Mouse (Mus musculus): ENCODE measurements around the gene Msi2.

Msi2 gene

DNA sequence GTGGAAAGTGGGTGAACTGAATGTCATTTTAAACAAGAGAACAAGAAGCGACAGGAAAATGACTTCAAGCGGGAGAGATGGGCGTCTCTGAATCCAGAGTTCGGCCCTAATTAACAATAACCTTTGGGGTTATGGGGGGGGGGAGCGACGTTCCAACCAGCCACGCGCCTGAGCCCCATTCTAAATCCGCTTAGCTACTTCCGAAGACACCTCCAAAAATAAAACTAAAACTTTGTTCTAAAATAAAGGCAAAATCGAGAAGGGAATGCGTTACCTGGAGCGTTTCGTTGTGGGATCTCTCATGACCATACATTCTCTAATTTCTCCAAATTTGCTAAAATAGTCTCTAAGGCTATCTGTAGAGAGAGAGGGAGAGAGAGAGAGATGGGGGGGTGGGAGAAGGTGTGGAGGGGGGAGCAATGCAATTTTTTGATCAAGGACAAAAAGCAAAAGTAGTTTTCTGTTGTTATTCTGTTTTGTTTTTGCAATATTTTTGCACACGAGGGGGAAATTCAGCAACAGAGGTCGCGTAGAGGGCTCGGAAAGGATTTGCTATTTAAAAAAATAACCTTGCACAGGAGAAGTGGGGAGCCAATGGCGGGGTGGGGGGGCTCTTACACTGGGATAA lies 1.2 kb downstream of the Msi2 start:
- H3K27me3 ChIP-seq (ENCODE audit: insufficient read depth, low read length) = no peaks in the 10 kb centered on the region
- TF ChIP-seq NANOG (IDR thresholded peaks at IDR 0.05; ENCODE audit: borderline replicate concordance, low read length) = no peak
- no peak for TF ChIP-seq POU5F1 (IDR thresholded peaks at IDR 0.05; ENCODE audit: borderline replicate concordance, low read length)
- no peak for TF ChIP-seq CTCF (conservative IDR thresholded peaks at IDR 0.05; ENCODE audit: low read length)
- H3K4me1 ChIP-seq (replicated peaks; ENCODE audit: low read depth, low read length) = peaks cover 77% of the 10 kb centered on the region
- peaks cover 28% of the 10 kb centered on the region for H3K36me3 ChIP-seq (ENCODE audit: insufficient read depth, low read length)
- peak overlapping the region; percentile 88 for H3K4me3 ChIP-seq (replicated peaks; ENCODE audit: low read length)
- no peaks in the 10 kb centered on the region for H3K9me3 ChIP-seq (ENCODE audit: low read length)

DNA sequence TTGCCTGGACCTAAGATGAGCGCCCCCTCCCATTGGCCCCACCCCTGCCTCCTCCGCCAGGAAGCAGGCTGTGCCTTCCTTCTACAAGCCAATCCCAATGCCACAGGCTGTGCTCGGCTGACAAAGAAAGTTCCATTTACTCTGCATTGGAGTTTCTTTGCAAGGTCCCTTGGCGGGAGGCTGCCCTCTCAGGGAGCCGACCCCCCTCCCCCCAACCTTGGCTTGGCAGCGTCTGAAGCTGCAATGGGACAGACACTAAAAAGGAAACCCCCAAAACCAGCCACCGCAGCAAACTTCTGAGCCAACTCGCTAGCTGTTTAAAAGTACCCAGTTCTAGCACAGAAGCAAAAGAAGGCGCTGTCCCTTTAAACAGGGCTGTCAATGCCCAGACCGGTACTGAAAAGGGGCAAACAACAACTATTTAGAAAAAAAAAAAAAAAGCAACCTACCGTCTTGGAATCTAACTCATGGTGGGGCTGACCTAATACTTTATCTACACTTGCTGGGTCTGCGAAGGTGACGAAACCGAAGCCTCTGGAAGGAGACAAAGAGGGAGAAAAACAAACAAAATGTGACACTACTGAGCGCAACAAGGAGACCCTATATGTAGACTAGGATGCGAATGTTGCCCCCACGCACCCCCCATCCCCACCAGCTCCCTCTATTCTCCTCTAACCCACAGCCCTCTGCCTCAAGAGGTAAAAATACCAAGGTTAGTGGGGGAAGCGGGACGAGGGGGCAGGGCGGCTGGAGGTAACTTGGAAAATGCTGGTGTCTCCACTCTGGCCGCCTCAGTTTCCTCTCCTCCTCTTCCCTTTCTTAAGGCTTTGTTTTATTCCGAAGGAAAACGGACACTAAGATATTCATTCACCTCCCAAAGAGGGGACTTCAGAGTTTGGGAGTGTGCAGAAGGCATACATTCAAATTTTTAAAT lies 2.0 kb downstream of the Msi2 start:
- Histone ChIP-seq H3K27me3 (ENCODE audit: insufficient read depth, low read length) (no peaks in the 10 kb centered on the region), H3K4me3 (replicated peaks; ENCODE audit: low read length) (peak overlapping the region; percentile 88), H3K36me3 (ENCODE audit: insufficient read depth, low read length) (peaks cover 36% of the 10 kb centered on the region), H3K4me1 (replicated peaks; ENCODE audit: low read depth, low read length) (peaks cover 72% of the 10 kb centered on the region), H3K9me3 (ENCODE audit: low read length) (no peaks in the 10 kb centered on the region)
- TF ChIP-seq POU5F1 (IDR thresholded peaks at IDR 0.05; ENCODE audit: borderline replicate concordance, low read length) (no peak), NANOG (IDR thresholded peaks at IDR 0.05; ENCODE audit: borderline replicate concordance, low read length) (no peak), CTCF (conservative IDR thresholded peaks at IDR 0.05; ENCODE audit: low read length) (no peak)

- no peak for TF ChIP-seq POU5F1 (IDR thresholded peaks at IDR 0.05; ENCODE audit: borderline replicate concordance, low read length)
- no peak for TF ChIP-seq CTCF (conservative IDR thresholded peaks at IDR 0.05; ENCODE audit: low read length)
- TF ChIP-seq NANOG (IDR thresholded peaks at IDR 0.05; ENCODE audit: borderline replicate concordance, low read length) = no peak
- H3K9me3 ChIP-seq (ENCODE audit: low read length) = no peaks in the 10 kb centered on the region
- peaks cover 46% of the 10 kb centered on the region for H3K36me3 ChIP-seq (ENCODE audit: insufficient read depth, low read length)
Observed at GRCm38 (mm10) chr11:88715299-88715698, 3.0 kb downstream of the Msi2 start.

GRCm38 (mm10) chr11:88714127-88714526 lies 4.2 kb downstream of the Msi2 start:
- Histone ChIP-seq H3K4me1 (replicated peaks; ENCODE audit: low read depth, low read length) (peaks cover 63% of the 10 kb centered on the region), H3K36me3 (ENCODE audit: insufficient read depth, low read length) (peaks cover 58% of the 10 kb centered on the region), H3K9me3 (ENCODE audit: low read length) (no peaks in the 10 kb centered on the region), H3K27me3 (ENCODE audit: insufficient read depth, low read length) (no peaks in the 10 kb centered on the region), H3K4me3 (replicated peaks; ENCODE audit: low read length) (no peak overlapping the region)
- TF ChIP-seq CTCF (conservative IDR thresholded peaks at IDR 0.05; ENCODE audit: low read length) (no peak), POU5F1 (IDR thresholded peaks at IDR 0.05; ENCODE audit: borderline replicate concordance, low read length) (no peak), NANOG (IDR thresholded peaks at IDR 0.05; ENCODE audit: borderline replicate concordance, low read length) (no peak)

More at GRCm38 (mm10) chr11:88715299-88715698, 3.0 kb downstream of the Msi2 start:
- H3K4me3 ChIP-seq (replicated peaks; ENCODE audit: low read length) = peak overlapping the region; percentile 48
- H3K27me3 ChIP-seq (ENCODE audit: insufficient read depth, low read length) = no peaks in the 10 kb centered on the region
- H3K4me1 ChIP-seq (replicated peaks; ENCODE audit: low read depth, low read length) = peaks cover 63% of the 10 kb centered on the region

DNA sequence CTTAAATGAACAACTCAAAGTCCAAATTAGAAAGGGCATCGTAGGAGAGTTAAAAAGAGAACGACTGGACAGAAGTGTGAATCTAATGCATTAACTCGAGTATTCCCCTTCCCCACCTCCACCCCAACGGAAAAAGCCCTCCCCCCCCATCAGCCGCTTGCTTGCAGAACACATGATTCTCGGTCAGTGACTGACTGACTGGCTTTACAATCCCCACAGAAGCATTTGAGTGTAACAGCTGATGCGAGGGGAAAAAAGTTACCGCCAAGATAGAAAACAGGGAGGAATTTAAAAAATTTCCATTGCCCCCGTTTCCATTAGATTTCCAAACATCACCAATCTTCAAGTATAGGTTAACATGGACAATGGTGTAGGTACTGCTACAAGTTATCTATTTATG lies 4.8 kb downstream of the Msi2 start:
- Histone ChIP-seq H3K27me3 (ENCODE audit: insufficient read depth, low read length) (no peaks in the 10 kb centered on the region), H3K9me3 (ENCODE audit: low read length) (no peaks in the 10 kb centered on the region)
- TF ChIP-seq NANOG (IDR thresholded peaks at IDR 0.05; ENCODE audit: borderline replicate concordance, low read length) = no peak
- TF ChIP-seq CTCF (conservative IDR thresholded peaks at IDR 0.05; ENCODE audit: low read length) = no peak
- no peak for TF ChIP-seq POU5F1 (IDR thresholded peaks at IDR 0.05; ENCODE audit: borderline replicate concordance, low read length)

GRCm38 (mm10) chr11:88709876-88710614 lies 8.3 kb downstream of the Msi2 start:
- Histone ChIP-seq H3K9me3 (ENCODE audit: low read length) (no peaks in the 10 kb centered on the region), H3K27me3 (ENCODE audit: insufficient read depth, low read length) (no peaks in the 10 kb centered on the region), H3K4me3 (replicated peaks; ENCODE audit: low read length) (no peak overlapping the region), H3K36me3 (ENCODE audit: insufficient read depth, low read length) (peaks cover 95% of the 10 kb centered on the region), H3K4me1 (replicated peaks; ENCODE audit: low read depth, low read length) (peaks cover 76% of the 10 kb centered on the region)
- TF ChIP-seq CTCF (conservative IDR thresholded peaks at IDR 0.05; ENCODE audit: low read length) = no peak
- TF ChIP-seq NANOG (IDR thresholded peaks at IDR 0.05; ENCODE audit: borderline replicate concordance, low read length) = no peak
- no peak for TF ChIP-seq POU5F1 (IDR thresholded peaks at IDR 0.05; ENCODE audit: borderline replicate concordance, low read length)

More for the DNA sequence above, 4.8 kb downstream of the Msi2 start:
- Histone ChIP-seq H3K4me1 (replicated peaks; ENCODE audit: low read depth, low read length) (peaks cover 65% of the 10 kb centered on the region), H3K4me3 (replicated peaks; ENCODE audit: low read length) (no peak overlapping the region), H3K36me3 (ENCODE audit: insufficient read depth, low read length) (peaks cover 65% of the 10 kb centered on the region)

- no peaks in the 10 kb centered on the region for H3K27me3 ChIP-seq (ENCODE audit: insufficient read depth, low read length)
- peaks cover 97% of the 10 kb centered on the region for H3K36me3 ChIP-seq (ENCODE audit: insufficient read depth, low read length)
- no peak for TF ChIP-seq CTCF (conservative IDR thresholded peaks at IDR 0.05; ENCODE audit: low read length)
- TF ChIP-seq NANOG (IDR thresholded peaks at IDR 0.05; ENCODE audit: borderline replicate concordance, low read length) = no peak
- TF ChIP-seq POU5F1 (IDR thresholded peaks at IDR 0.05; ENCODE audit: borderline replicate concordance, low read length) = no peak
Observed at GRCm38 (mm10) chr11:88707228-88707775, 11.0 kb downstream of the Msi2 start.

More at GRCm38 (mm10) chr11:88707228-88707775, 11.0 kb downstream of the Msi2 start:
- Histone ChIP-seq H3K4me3 (replicated peaks; ENCODE audit: low read length) (no peak overlapping the region), H3K9me3 (ENCODE audit: low read length) (no peaks in the 10 kb centered on the region), H3K4me1 (replicated peaks; ENCODE audit: low read depth, low read length) (peaks cover 74% of the 10 kb centered on the region)

Measured in E14TG2a.4 (cell line).